Mouse (Mus musculus) kidney, adult 2 months (tissue): ENCODE data around the gene Ccdc154. TPM values are rescaled to one million over a fixed set of nuclear protein-coding genes. Genes with fewer than 3 reads are reported as not detected.

Experiments
- DNase-seq: peaks from one replicate; pipeline ENCODE4 v3.0.0; 2021
- H3K27ac ChIP-seq: fragments of 200-500 bp; 2 replicates; pipeline ENCODE4 v1.5.1; 2012; ENCODE audit warnings: low read depth, low read length, control low read depth, inconsistent platforms; ENCODE audit not compliant: insufficient read depth
- H3K27me3 ChIP-seq: fragments of 200-500 bp; replicated peaks from 2 replicates; pipeline ENCODE4 v1.6.1; 2012; ENCODE audit warnings: mild to moderate bottlenecking, moderate library complexity, low read length, inconsistent platforms; ENCODE audit not compliant: control insufficient read depth, insufficient read depth
- H3K36me3 ChIP-seq: fragments of 200-500 bp; 2 replicates; pipeline ENCODE4 v1.6.1; 2012; ENCODE audit warnings: mild to moderate bottlenecking, moderate library complexity, low read length, inconsistent platforms; ENCODE audit not compliant: control insufficient read depth, insufficient read depth
- H3K4me1 ChIP-seq: fragments of 200-500 bp; 2 replicates; pipeline ENCODE4 v1.6.1; 2011; ENCODE audit warnings: low read length; ENCODE audit not compliant: control insufficient read depth, insufficient read depth
- H3K4me3 ChIP-seq: fragments of 200-500 bp; 2 replicates; pipeline ENCODE4 v1.5.1; 2011; ENCODE audit warnings: mild to moderate bottlenecking, low read depth, low read length, control low read depth; ENCODE audit not compliant: insufficient read depth
- CTCF ChIP-seq: fragments of 200-500 bp; conservative IDR thresholded peaks from 2 replicates; pipeline ENCODE4 v1.5.1; 2011; ENCODE audit warnings: low read depth, mild to moderate bottlenecking, control low read depth, low read length, moderate library complexity, mixed read lengths; ENCODE audit not compliant: insufficient read depth, insufficient read length
- POLR2A ChIP-seq: fragments of 200-500 bp; IDR thresholded peaks from one replicate; pipeline ENCODE4 v1.6.1; 2011; ENCODE audit warnings: low read depth, low read length, control low read depth
- WGBS: fragments of 180-500 bp; shearing (Covaris S2); methylation state at CpG from one replicate; pipeline ENCODE4 v1.1.7; 2018; 5-methylcytosine and 5-hydroxymethylcytosine counted together
- polyA plus RNA-seq: library from polyadenylated mRNA; depleted of rRNA; stranded (reverse); fragments of >200 nt; gene quantifications from 2 replicates; pipeline ENCODE4 v1.2.3, GENCODE M21; 2012

Gene Ccdc154
- polyA plus RNA-seq, 1 experiment: 0.05 TPM

DNA sequence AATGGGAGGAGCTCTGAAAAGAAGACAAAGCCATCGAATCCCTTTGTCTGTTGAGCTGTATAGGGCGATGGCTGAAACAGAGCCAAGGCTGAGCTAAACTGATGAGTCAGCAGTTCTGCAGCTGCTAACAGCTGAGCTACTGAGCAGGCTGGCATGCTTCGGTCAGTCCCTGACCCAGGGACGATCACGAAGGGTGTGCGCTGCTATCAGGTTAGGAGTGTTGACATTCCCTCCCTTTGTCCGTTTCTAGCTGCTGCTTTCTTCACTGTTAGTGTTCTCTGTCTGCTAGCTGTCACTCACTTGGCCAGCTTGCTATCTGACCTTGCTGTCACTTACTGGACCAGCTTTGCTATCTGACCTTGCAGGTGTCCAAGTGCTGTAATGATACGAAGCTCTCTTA lies 35.2 kb upstream of the Ccdc154 start:
- H3K27ac ChIP-seq: no peak overlapping the region
- DNase-seq: no peak
- WGBS: 33% methylated on average over 8 of the region's 8 CpGs
- TF ChIP-seq CTCF (no peak), POLR2A (no peak)
- no peaks in the 10 kb centered on the region for H3K36me3 ChIP-seq
- H3K4me3 ChIP-seq: no peak overlapping the region
- no peaks in the 10 kb centered on the region for H3K27me3 ChIP-seq
- H3K4me1 ChIP-seq: no peaks in the 10 kb centered on the region

DNA sequence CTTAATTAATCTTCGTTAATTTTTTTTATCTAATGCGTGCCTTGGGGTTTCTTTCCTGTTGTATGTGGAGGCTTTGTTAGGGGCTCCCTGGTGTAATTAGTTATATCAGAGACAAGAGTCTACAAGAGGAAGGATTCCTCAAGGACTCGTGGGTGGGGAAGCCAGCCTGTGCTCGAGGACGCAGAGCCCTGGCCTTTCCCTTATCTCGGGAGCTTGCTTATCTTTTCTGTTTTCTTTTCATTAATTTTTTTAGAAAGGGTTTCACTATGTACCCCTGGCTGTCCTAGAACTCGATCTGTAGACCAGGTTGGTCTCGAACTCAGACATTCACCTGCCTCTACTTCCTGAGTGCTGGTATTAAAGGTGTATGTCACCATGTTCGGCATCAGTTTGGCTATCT lies 34.6 kb upstream of the Ccdc154 start:
- no peaks in the 10 kb centered on the region for H3K27me3 ChIP-seq
- no peaks in the 10 kb centered on the region for H3K36me3 ChIP-seq
- DNase-seq: no peak
- H3K4me3 ChIP-seq: no peak overlapping the region
- H3K27ac ChIP-seq: no peak overlapping the region
- TF ChIP-seq POLR2A (no peak), CTCF (no peak)
- WGBS: 68% methylated on average over 9 of the region's 9 CpGs
- no peaks in the 10 kb centered on the region for H3K4me1 ChIP-seq

DNA sequence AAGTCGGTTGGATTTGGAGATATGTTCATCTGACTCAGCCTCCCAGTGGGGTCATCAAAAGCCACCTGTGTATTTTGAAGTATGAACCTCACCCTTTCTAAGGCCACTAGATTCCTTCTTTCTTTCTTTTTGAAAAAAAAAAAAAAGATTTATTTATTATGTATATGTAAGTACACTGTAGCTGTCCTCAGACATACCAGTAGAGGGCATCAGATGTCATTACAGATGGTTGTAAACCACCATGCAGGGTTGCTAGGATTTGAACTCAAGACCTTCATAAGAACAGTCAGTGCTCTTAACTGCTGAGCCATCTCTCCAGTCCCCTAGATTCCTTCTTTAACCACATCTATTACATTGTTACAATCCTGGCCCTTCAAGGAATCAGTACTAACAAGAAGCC lies 32.2 kb upstream of the Ccdc154 start:
- TF ChIP-seq CTCF (no peak), POLR2A (no peak)
- Histone ChIP-seq H3K36me3 (no peaks in the 10 kb centered on the region), H3K27ac (no peak overlapping the region), H3K27me3 (no peaks in the 10 kb centered on the region), H3K4me1 (peaks cover 15% of the 10 kb centered on the region), H3K4me3 (no peak overlapping the region)
- 87% methylated on average over 1 of the region's 1 CpGs for WGBS
- DNase-seq: no peak

DNA sequence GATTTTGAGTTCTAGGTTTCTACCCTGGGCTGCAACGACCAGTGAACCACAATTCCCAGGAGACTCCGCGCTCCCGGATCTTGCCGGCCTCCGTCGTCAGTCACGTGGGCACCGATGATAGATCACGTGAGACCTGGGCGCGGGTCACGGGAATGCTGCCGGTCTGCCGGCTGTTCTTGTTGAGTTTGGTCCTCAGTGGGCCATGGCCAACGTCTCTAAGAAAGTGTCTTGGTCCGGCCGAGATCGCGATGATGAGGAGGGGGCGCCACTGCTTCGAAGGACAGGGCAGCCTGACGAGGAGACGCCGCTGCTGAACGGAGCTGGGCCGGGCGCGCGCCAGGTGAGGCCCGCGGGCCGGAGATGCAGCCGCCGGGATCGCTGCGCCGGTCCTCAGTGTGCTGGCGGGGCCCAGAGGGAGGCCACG lies 29.0 kb upstream of the Ccdc154 start, which contains the start of gene Clcn7:
Gene Clcn7 (plus strand): TSS at position 117 of the 424 bp plus-strand sequence.
- peak; percentile 98 for DNase-seq
- WGBS: under 1% methylated on average over 40 of the region's 40 CpGs
- H3K27ac ChIP-seq: peak within 1 kb of the TSS; percentile 87

DNA sequence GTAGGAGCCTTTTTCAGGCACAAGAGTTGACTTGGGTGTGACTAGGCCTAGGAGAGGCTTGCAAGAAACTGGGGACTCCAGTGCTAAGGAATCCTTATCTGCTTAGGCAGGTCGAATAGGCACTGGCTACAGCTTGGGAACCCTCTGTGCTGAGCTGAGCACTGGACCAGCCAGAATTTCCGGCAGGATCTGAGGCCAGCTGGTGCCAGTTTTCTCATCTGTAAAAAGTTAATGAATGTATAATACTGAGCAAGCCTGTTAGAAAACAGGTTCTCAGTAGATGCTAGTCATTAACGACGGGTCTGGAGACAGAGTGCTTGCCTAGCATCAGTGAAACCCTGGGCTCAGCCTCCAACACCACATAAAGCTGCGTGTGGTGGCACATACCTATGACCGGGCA lies 26.6 kb upstream of the Ccdc154 start:
- DNase-seq: peak; percentile 84

More for the DNA sequence above, 29.0 kb upstream of the Ccdc154 start, which contains the start of gene Clcn7:
- H3K27me3 ChIP-seq: no peaks in the 10 kb centered on the region
- H3K36me3 ChIP-seq: no peaks in the 10 kb centered on the region
- H3K4me1 ChIP-seq: peaks cover 26% of the 10 kb centered on the region
- TF ChIP-seq CTCF (no peak), POLR2A (peak; percentile 66)
- H3K4me3 ChIP-seq: peak within 1 kb of the TSS; percentile 87

DNA sequence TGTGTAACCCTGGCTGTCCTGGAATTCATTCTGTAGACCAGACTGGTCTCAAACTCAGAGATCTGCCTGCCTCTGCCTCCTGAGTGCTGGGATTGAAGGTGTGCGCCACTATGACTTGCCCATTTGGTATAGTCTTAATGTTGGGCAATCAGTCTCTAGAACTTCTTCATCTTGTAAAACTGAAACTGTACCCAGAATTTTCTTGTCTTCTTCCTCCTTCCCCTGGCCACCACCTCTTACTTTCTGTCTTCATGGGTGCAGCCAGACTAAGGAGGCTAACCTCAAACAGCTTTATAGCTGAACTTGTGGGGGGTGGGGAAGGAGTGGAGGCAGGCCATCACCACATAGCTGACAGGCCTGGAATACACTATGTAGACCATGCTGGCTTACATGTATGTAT lies 23.5 kb upstream of the Ccdc154 start:
- Histone ChIP-seq H3K4me3 (no peak overlapping the region), H3K4me1 (peaks cover 21% of the 10 kb centered on the region), H3K27ac (no peak overlapping the region), H3K27me3 (no peaks in the 10 kb centered on the region), H3K36me3 (no peaks in the 10 kb centered on the region)
- DNase-seq: no peak
- 94% methylated on average over 1 of the region's 1 CpGs for WGBS
- TF ChIP-seq CTCF: no peak
- no peak for TF ChIP-seq POLR2A

More for the DNA sequence above, 26.6 kb upstream of the Ccdc154 start:
- Histone ChIP-seq H3K4me1 (peaks cover 26% of the 10 kb centered on the region), H3K4me3 (no peak overlapping the region), H3K27me3 (no peaks in the 10 kb centered on the region), H3K27ac (peak overlapping the region; percentile 66), H3K36me3 (no peaks in the 10 kb centered on the region)
- TF ChIP-seq POLR2A: no peak
- TF ChIP-seq CTCF: no peak
- 41% methylated on average over 6 of the region's 6 CpGs for WGBS

DNA sequence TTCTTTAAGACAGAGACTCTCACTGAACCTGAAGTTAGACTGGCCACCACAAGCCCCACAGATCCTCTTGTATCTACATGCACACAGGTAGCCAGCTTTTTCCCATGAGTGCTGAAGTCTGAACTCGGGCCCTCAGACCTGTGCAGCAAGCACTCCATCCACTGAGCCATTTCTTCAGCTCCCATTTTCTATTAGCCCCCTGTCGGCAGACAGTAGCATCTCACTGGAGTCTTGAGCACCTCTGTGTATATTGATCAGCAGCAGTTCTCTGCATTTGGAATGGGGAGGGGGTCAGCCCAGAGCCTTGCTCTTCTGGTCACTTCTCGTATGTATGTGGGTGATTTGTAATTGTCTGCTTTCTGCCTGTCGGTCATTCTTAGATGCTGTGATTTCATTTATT lies 22.3 kb upstream of the Ccdc154 start:
- TF ChIP-seq CTCF (0 out of 2 replicates have a peak, but pooled peaks have one; percentile 25), POLR2A (no peak)

More for the DNA sequence above, 22.3 kb upstream of the Ccdc154 start:
- Histone ChIP-seq H3K36me3 (no peaks in the 10 kb centered on the region), H3K27me3 (no peaks in the 10 kb centered on the region), H3K27ac (no peak overlapping the region), H3K4me1 (peaks cover 11% of the 10 kb centered on the region), H3K4me3 (no peak overlapping the region)
- no peak for DNase-seq
- 72% methylated on average over 4 of the region's 4 CpGs for WGBS
